ENCODE assay signal across 15 mouse cellular contexts in the genomic region with DNA sequence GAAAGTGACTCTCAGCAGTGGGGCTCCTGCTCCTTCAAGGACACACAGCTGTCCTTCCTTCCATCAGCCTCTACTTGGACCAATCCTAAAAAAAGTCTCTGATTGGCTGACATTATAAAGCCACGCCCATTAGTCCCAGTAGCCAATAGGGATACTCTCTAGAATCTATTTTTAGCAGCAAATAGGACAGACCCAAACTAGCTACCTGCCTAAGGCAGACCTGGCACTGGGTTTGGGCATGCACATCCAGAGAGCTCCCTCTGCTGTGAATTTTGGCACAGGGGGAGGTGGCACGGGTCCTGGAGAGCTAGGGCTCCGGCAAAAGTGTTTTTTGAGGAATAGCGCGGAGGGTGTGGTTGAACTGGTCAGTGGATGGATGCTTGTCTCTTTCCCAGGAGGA. TPM values are rescaled to one million over a fixed set of nuclear protein-coding genes. Genes with fewer than 3 reads are reported as not detected.
A peak's percentile ranks its signal among the peaks of the same experiment; 100 is the strongest.
DNase-seq lines count a peak whose midpoint lies in the region; ATAC-seq lines count a peak whose summit lies in the region.
"Had no signal": no experiment of that assay in that cellular context is flagged by ENCODE, and none has a peak within 500 bp of the region (broad histone marks: within the 10 kb centered on the region; RNA-seq: fewer than 3 reads in every experiment).

No protein-coding gene starts in this region.

- H3K4me3 ChIP-seq in heart, embryonic 10.5 days = peak overlapping the region; percentile 31
- H3K4me3 ChIP-seq: intestine, embryonic 15.5 days; neural tube, embryonic 13.5 days had no signal

- peak overlapping the region; percentile 56 for H3K27ac ChIP-seq in heart, embryonic 10.5 days
- H3K27ac ChIP-seq: intestine, embryonic 15.5 days; neural tube, embryonic 13.5 days had no signal

- no peaks in the 10 kb centered on the region for H3K9me3 ChIP-seq in heart, embryonic 10.5 days
- H3K9me3 ChIP-seq: intestine, embryonic 15.5 days; neural tube, embryonic 13.5 days had no signal

- no peaks in the 10 kb centered on the region for H3K36me3 ChIP-seq in heart, embryonic 10.5 days
- H3K36me3 ChIP-seq: intestine, embryonic 15.5 days; neural tube, embryonic 13.5 days had no signal

- DNase-seq in heart, embryonic 10.5 days (ENCODE audit: low spot score) = no peak
- DNase-seq in heart, postnatal 36 days = no peak
- DNase-seq in kidney, adult 8-10 months = peak; percentile 44 to 76
- no peak for DNase-seq in kidney, postnatal 4 days
- peak; percentile 82 for DNase-seq in brain, adult 2 months (ENCODE audit: low read depth, low spot score)
- DNase-seq in telencephalon, adult 2 months (ENCODE audit: low read depth, low spot score) = peak; percentile 22
- DNase-seq: adrenal gland, adult 8-10 months; gastrocnemius, postnatal 10 days; spleen, adult 18-20 months had no signal

- peaks cover 28% of the 10 kb centered on the region for H3K4me1 ChIP-seq in heart, embryonic 10.5 days

- intact Hi-C loops in heart, postnatal 36 days (cut with DNase I) = no loop called here

- H3K27me3 ChIP-seq in heart, embryonic 10.5 days (ENCODE audit: insufficient read depth, poor library complexity, severe bottlenecking) = peaks cover 47% of the 10 kb centered on the region

- WGBS in heart, embryonic 10.5 days = 23% methylated on average over 5 of the region's 5 CpGs

- ATAC-seq in CD4-positive, CD25-positive, alpha-beta regulatory T cell, adult 4 months = no peak
- ATAC-seq: forebrain, embryonic 16.5 days; intestine, embryonic 15.5 days had no signal

RNA-seq across cellular contexts. Expression of a gene that starts 3.3 kb away (rescaled TPM):
- polyA plus RNA-seq in heart, embryonic 10.5 days (2016; fragmentation: Nextera tagmentation; extraction: Ambion mirVana) = 0.36 and 0.80 TPM in 2 replicates
- not detected for total RNA-seq in heart, postnatal 36 days (2021)
- not detected for polyA plus RNA-seq in CD4-positive, CD25-positive, alpha-beta regulatory T cell, adult 4 months (2017; shearing (Covaris generic))
- total RNA-seq: adrenal gland, adult 8-10 months; gastrocnemius, postnatal 10 days; megakaryocyte, adult 5-6 weeks had no signal
- polyA plus RNA-seq: C2C12 had no signal

RNA-seq across cellular contexts. Expression of a gene that starts 19.9 kb away (rescaled TPM):
- polyA plus RNA-seq in heart, embryonic 10.5 days (2016; fragmentation: Nextera tagmentation; extraction: Ambion mirVana) = 28.7 and 30.9 TPM in 2 replicates
- total RNA-seq in heart, postnatal 36 days (2021) = 10 to 100 TPM; 19.4 to 19.6 TPM
- polyA plus RNA-seq in CD4-positive, CD25-positive, alpha-beta regulatory T cell, adult 4 months (2017; shearing (Covaris generic)) = 1 to 10 TPM; 2.4 to 5.1 TPM

RNA-seq across cellular contexts. Expression of a gene that starts 22.9 kb away (rescaled TPM):
- 0.84 and 1.7 TPM in 2 replicates for polyA plus RNA-seq in heart, embryonic 10.5 days (2016; fragmentation: Nextera tagmentation; extraction: Ambion mirVana)
- under 1 TPM in 1 of 2 experiments, not detected in 1; 0.08 TPM for total RNA-seq in heart, postnatal 36 days (2021)
- polyA plus RNA-seq in CD4-positive, CD25-positive, alpha-beta regulatory T cell, adult 4 months (2017; shearing (Covaris generic)) = under 1 TPM; 0.15 to 0.35 TPM
- total RNA-seq: megakaryocyte, adult 5-6 weeks had no signal

RNA-seq across cellular contexts. Expression of a gene that starts 28.9 kb away (rescaled TPM):
- 2.8 and 3.7 TPM in 2 replicates for polyA plus RNA-seq in heart, embryonic 10.5 days (2016; fragmentation: Nextera tagmentation; extraction: Ambion mirVana)
- 1 to 10 TPM; 1.4 to 1.5 TPM for total RNA-seq in heart, postnatal 36 days (2021)
- 10 to 100 TPM; 33.1 to 48.1 TPM for polyA plus RNA-seq in CD4-positive, CD25-positive, alpha-beta regulatory T cell, adult 4 months (2017; shearing (Covaris generic))

RNA-seq across cellular contexts. Expression of a gene that starts 37.1 kb away (rescaled TPM):
- polyA plus RNA-seq in heart, embryonic 10.5 days (2016; fragmentation: Nextera tagmentation; extraction: Ambion mirVana) = 107 and 118 TPM in 2 replicates
- total RNA-seq in heart, postnatal 36 days (2021) = 10 to 100 TPM; 27.6 to 32.7 TPM
- polyA plus RNA-seq in CD4-positive, CD25-positive, alpha-beta regulatory T cell, adult 4 months (2017; shearing (Covaris generic)) = 10 to 100 TPM; 27.6 to 39.0 TPM

Comparison
In these comparisons a context has a peak if more than half of its experiments do, and no peak if none do; other contexts are left out.
1. DNase-seq: peak in kidney, adult 8-10 months (2 of 2), brain, adult 2 months (single experiment) and telencephalon, adult 2 months (single experiment); none in heart, embryonic 10.5 days (single experiment), heart, postnatal 36 days (0 of 2) and kidney, postnatal 4 days (0 of 2).